Mouse (Mus musculus): ENCODE results near the gene Rhog.

DNA sequence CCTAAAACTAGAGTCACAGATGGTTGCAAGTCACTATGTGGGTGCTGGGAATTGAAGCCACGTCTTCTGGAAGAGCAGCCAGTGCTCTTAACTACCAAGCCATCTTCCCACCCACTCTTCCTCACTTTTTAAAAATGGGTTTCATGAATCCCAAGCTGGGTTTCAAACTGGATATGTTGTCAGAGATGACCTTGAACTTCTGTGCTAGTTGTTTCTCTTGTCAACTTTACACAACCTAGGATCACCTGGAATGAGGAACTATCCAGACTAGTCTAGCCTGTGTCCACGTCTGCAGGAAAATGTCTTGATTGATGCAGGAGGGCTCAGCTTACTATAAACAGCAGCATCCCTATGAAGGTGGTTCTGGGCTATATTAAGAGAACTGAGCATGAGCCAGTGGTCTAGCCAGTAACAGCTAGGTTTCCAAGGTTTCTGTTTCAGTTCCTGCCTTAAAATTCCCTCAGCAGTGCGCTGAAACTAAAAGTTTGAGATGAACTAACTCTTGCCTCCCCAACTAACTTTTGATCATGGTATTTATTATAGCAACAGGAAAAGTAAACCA, 51.5 kb downstream of the Rhog start:
- TF ChIP-seq EP300 (IDR thresholded peaks at IDR 0.05; ENCODE audit: low read depth) (no peak), CTCF (IDR thresholded peaks at IDR 0.05; ENCODE audit: low read depth) (no peak)

Data from heart, postnatal 0 days (tissue).